Mouse (Mus musculus) mouse embryonic stem cell (cell line): ENCODE results near the gene Fgf4.

Experiments
- in situ Hi-C, 2 experiments: fragments of 300-500 bp; cut with MboI; formaldehyde crosslinking; loops; 1 replicate in 1 of 2; 3 replicates in 1 of 2; pipeline ENCODE4 v1.14.3; 2019 to 2020; ENCODE audit warnings: low sequenced_read_pairs in 2 of 2, low pct_unique_long_range_greater_than_20kb in 1 of 2, mixed read lengths in 1 of 2; ENCODE audit not compliant: unreplicated experiment in 1 of 2

The Fgf4 gene

GRCm38 (mm10) chr7:144896294-144897218 is 49.4 kb downstream of the Fgf4 start, which contains the start of gene Fgf15:
TSS of gene Fgf15 (plus strand) at chr7:144896531.
- in situ Hi-C loops = loop anchor here in 1 of 2 experiments (5.0 kb wide), 1 partner anchor 54 kb away; no protein-coding TSS in a partner anchor

DNA sequence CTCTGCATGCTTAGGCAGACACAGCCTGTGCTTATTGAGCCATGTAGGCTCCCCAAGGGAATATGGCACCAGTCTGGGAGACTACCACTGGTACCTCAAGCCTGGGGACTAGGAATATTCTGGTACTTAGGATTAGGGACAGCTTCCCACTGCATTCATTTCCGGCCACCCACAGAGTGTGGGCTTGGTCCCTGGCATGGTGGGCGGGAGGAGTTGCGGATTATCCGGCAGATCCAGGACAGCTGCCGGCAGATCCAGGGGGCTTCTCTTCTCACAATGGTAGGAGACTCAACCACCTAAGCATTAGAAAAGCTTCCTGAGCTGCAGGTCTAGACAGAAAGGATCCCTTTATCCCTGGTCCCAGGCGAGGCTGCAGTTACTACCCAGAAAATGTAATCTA is 51.3 kb downstream of the Fgf4 start:
- in situ Hi-C loops = loop anchor here in 1 of 2 experiments (5.0 kb wide), 1 partner anchor 56 kb away; no protein-coding TSS in a partner anchor

- in situ Hi-C loops = loop anchor here (5.0 to 10.0 kb wide), 2 partner anchors 321 to 323 kb away; partner anchors contain the start of gene Fadd (in 2 of the 2)
Observed at GRCm38 (mm10) chr7:144905514-144905913, 58.3 kb downstream of the Fgf4 start.

DNA sequence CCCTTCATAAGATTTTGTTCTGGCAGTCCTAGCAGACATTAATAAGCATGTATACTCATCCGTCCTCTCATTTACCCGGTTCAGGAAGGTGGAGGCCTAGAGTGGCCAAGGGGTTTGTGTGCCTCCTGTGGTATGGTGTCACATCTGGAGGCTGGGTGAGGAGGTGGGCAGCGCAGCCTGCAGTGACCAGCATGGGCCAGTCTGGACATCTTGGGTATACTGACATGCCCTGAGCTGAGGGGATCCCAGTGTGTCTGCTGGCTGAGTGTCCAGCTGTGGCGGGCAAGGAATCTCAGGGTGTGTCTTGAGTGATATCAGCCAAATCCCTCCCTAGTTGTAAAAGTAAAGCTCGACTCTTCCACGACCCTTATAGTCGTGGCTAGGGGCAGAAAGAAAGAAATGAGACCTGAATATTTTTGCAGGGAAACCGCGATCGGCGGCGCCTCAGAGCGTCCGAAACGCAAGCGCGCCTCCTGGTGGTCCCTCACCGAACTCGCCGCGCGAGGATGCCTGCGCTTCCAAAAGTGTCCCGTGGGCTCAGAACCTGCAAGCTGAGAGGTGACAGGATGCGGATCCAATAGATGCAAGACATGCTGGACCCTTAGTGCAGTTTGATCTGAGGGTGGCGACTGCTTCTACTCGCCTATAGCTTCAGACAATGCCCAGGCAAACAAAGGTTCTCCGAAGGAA is 59.7 kb downstream of the Fgf4 start:
- in situ Hi-C loops = loop anchor here (5.0 to 10.0 kb wide), 2 partner anchors 322 to 325 kb away; partner anchors contain the start of gene Fadd (in 2 of the 2)

GRCm38 (mm10) chr7:144907793-144908192 is 60.6 kb downstream of the Fgf4 start:
- in situ Hi-C loops = loop anchor here (5.0 to 10.0 kb wide), 2 partner anchors 323 to 325 kb away; partner anchors contain the start of gene Fadd (in 2 of the 2)

DNA sequence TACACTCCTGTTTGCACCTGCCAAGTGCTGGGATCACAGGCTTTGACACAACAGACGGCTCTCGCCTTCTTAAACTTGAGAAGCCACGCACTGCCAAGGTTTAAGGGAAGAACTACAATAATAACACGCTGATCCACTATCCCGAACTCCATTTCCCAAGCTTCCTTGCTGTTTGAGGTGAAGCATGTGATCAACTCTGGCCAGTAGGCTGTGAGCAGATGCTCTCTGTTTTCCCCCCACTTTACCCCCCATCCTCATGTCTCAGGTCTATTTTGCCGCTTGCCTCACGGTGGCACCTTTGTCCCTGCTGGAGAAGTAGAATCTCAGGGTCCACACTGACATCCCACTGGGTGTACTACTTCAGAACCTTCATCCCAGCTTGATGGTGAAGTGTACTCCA is 61.5 kb downstream of the Fgf4 start:
- in situ Hi-C loops = loop anchor here (5.0 to 10.0 kb wide), 2 partner anchors 324 to 326 kb away; partner anchors contain the start of gene Fadd (in 2 of the 2)

GRCm38 (mm10) chr7:144911121-144911520 is 64.0 kb downstream of the Fgf4 start:
- in situ Hi-C loops = no loop called here

GRCm38 (mm10) chr7:144912897-144913296 is 65.7 kb downstream of the Fgf4 start:
- in situ Hi-C loops = no loop called here

DNA sequence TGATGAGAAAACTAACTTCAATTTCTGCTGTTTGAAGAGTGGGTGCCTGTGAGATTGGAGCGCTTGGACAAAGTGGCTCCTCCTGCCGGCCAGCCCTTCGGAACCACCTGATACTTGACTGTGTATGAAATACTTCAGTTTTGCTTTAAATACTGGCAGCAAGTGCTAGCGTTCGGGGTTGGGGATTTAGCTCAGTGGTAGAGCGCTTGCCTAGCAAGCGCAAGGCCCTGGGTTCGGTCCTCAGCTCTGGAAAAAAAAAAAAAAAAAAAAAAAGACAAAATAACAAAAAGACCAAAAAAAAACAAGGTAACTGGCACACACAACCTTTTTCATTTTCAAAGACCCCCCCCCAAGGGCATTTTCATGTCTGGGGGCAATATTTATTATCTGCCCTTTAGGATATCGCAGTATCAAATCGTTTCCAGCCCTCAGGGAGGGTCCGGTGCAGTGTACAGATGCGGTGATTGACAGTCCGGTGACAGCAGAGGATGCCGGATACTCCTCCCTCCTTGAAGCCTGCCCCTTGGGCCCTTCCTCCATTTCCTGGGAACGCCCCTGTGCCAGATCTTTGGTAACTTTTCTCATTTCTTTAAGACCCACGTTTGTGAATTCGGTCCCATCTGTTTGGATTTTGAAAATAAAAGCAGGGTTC is 67.3 kb downstream of the Fgf4 start:
- in situ Hi-C loops = no loop called here
